Mouse (Mus musculus): ENCODE measurements around the gene Dcaf15. TPM values are rescaled to one million over a fixed set of nuclear protein-coding genes. Genes with fewer than 3 reads are reported as not detected.

Dcaf15 gene
- total and polyA plus RNA-seq, 3 experiments: 5.9 to 18.4 (median 7.6) TPM

- no peaks in the 10 kb centered on the region for H3K4me1 ChIP-seq (ENCODE audit: control insufficient read depth, insufficient read depth, low read length)
- 58% methylated on average over 17 of the region's 17 CpGs for WGBS
- intact Hi-C loops (cut with DNase I): no loop called here
- no peak overlapping the region for H3K4me3 ChIP-seq
- no peak overlapping the region for H3K9ac ChIP-seq (ENCODE audit: low read depth, low read length)
- H3K36me3 ChIP-seq (ENCODE audit: control insufficient read depth, insufficient read depth, low read length): no peaks in the 10 kb centered on the region
- H3K27ac ChIP-seq: no peak overlapping the region
- H3K27me3 ChIP-seq (ENCODE audit: control insufficient read depth, insufficient read depth, low read length): no peaks in the 10 kb centered on the region
- no peak for DNase-seq
- H3K79me2 ChIP-seq (replicated peaks; ENCODE audit: control insufficient read depth, insufficient read depth, low read length): no peaks in the 10 kb centered on the region
- TF ChIP-seq POLR2A (IDR thresholded peaks at IDR 0.05; ENCODE audit: insufficient read depth, low read depth, low read length) (no peak), CTCF (IDR thresholded peaks at IDR 0.05) (no peak), EP300 (IDR thresholded peaks at IDR 0.05; ENCODE audit: insufficient read depth, low read depth, low read length) (no peak)
Observed at GRCm38 (mm10) chr8:84127202-84127901, 22.8 kb upstream of the Dcaf15 start.

- TF ChIP-seq EP300 (IDR thresholded peaks at IDR 0.05; ENCODE audit: insufficient read depth, low read depth, low read length) (no peak), CTCF (IDR thresholded peaks at IDR 0.05) (no peak)
- H3K79me2 ChIP-seq (replicated peaks; ENCODE audit: control insufficient read depth, insufficient read depth, low read length): no peaks in the 10 kb centered on the region
- no peaks in the 10 kb centered on the region for H3K27me3 ChIP-seq (ENCODE audit: control insufficient read depth, insufficient read depth, low read length)
- 75% methylated on average over 2 of the region's 2 CpGs for WGBS
- no peak for DNase-seq
- H3K36me3 ChIP-seq (ENCODE audit: control insufficient read depth, insufficient read depth, low read length): no peaks in the 10 kb centered on the region
- intact Hi-C loops (cut with DNase I): no loop called here
- H3K9ac ChIP-seq (ENCODE audit: low read depth, low read length): no peak overlapping the region
- no peak overlapping the region for H3K4me3 ChIP-seq
- H3K27ac ChIP-seq: no peak overlapping the region
- H3K4me1 ChIP-seq (ENCODE audit: control insufficient read depth, insufficient read depth, low read length): no peaks in the 10 kb centered on the region
Observed at GRCm38 (mm10) chr8:84126742-84127141, 22.2 kb upstream of the Dcaf15 start.

- H3K9ac ChIP-seq (ENCODE audit: low read depth, low read length): no peak within 1 kb of the TSS
- H3K4me1 ChIP-seq (ENCODE audit: control insufficient read depth, insufficient read depth, low read length): no peaks in the 10 kb centered on the region
- WGBS: 51% methylated on average over 9 of the region's 9 CpGs
- H3K36me3 ChIP-seq (ENCODE audit: control insufficient read depth, insufficient read depth, low read length): no peaks in the 10 kb centered on the region
- no peak for DNase-seq
- intact Hi-C loops (cut with DNase I): no loop called here
- H3K27ac ChIP-seq: no peak within 1 kb of the TSS
- H3K79me2 ChIP-seq (replicated peaks; ENCODE audit: control insufficient read depth, insufficient read depth, low read length): no peaks in the 10 kb centered on the region
- TF ChIP-seq POLR2A (IDR thresholded peaks at IDR 0.05; ENCODE audit: insufficient read depth, low read depth, low read length) (no peak), CTCF (IDR thresholded peaks at IDR 0.05) (no peak), EP300 (IDR thresholded peaks at IDR 0.05; ENCODE audit: insufficient read depth, low read depth, low read length) (no peak)
- no peak within 1 kb of the TSS for H3K4me3 ChIP-seq
- no peaks in the 10 kb centered on the region for H3K27me3 ChIP-seq (ENCODE audit: control insufficient read depth, insufficient read depth, low read length)
Observed at GRCm38 (mm10) chr8:84125656-84126055, 21.1 kb upstream of the Dcaf15 start, which contains the start of gene Podnl1. Gene Podnl1 (plus strand): TSS chr8:84125989.

- Histone ChIP-seq H3K4me3 (no peak overlapping the region), H3K79me2 (replicated peaks; ENCODE audit: control insufficient read depth, insufficient read depth, low read length) (no peaks in the 10 kb centered on the region), H3K36me3 (ENCODE audit: control insufficient read depth, insufficient read depth, low read length) (no peaks in the 10 kb centered on the region), H3K27ac (no peak overlapping the region), H3K4me1 (ENCODE audit: control insufficient read depth, insufficient read depth, low read length) (no peaks in the 10 kb centered on the region), H3K9ac (ENCODE audit: low read depth, low read length) (no peak overlapping the region), H3K27me3 (ENCODE audit: control insufficient read depth, insufficient read depth, low read length) (no peaks in the 10 kb centered on the region)
- no peak for TF ChIP-seq EP300 (IDR thresholded peaks at IDR 0.05; ENCODE audit: insufficient read depth, low read depth, low read length)
- TF ChIP-seq CTCF (IDR thresholded peaks at IDR 0.05): no peak
- TF ChIP-seq POLR2A (IDR thresholded peaks at IDR 0.05; ENCODE audit: insufficient read depth, low read depth, low read length): no peak
- WGBS: 61% methylated on average over 3 of the region's 3 CpGs
- intact Hi-C loops (cut with DNase I): no loop called here
- DNase-seq: no peak
Observed at GRCm38 (mm10) chr8:84122151-84122550, 17.6 kb upstream of the Dcaf15 start.

- 88% methylated on average over 6 of the region's 6 CpGs for WGBS
- TF ChIP-seq POLR2A (IDR thresholded peaks at IDR 0.05; ENCODE audit: insufficient read depth, low read depth, low read length) (no peak), EP300 (IDR thresholded peaks at IDR 0.05; ENCODE audit: insufficient read depth, low read depth, low read length) (no peak), CTCF (IDR thresholded peaks at IDR 0.05) (no peak)
- Histone ChIP-seq H3K9ac (ENCODE audit: low read depth, low read length) (no peak overlapping the region), H3K36me3 (ENCODE audit: control insufficient read depth, insufficient read depth, low read length) (no peaks in the 10 kb centered on the region), H3K27ac (no peak overlapping the region), H3K4me1 (ENCODE audit: control insufficient read depth, insufficient read depth, low read length) (no peaks in the 10 kb centered on the region), H3K4me3 (no peak overlapping the region), H3K79me2 (replicated peaks; ENCODE audit: control insufficient read depth, insufficient read depth, low read length) (no peaks in the 10 kb centered on the region), H3K27me3 (ENCODE audit: control insufficient read depth, insufficient read depth, low read length) (no peaks in the 10 kb centered on the region)
- no peak for DNase-seq
- intact Hi-C loops (cut with DNase I): no loop called here
Observed at GRCm38 (mm10) chr8:84115646-84116045, 11.1 kb upstream of the Dcaf15 start.

- no peaks in the 10 kb centered on the region for H3K36me3 ChIP-seq (ENCODE audit: control insufficient read depth, insufficient read depth, low read length)
- 95% methylated on average over 3 of the region's 6 CpGs for WGBS
- no peak overlapping the region for H3K4me3 ChIP-seq
- H3K4me1 ChIP-seq (ENCODE audit: control insufficient read depth, insufficient read depth, low read length): peaks cover 5% of the 10 kb centered on the region
- H3K27ac ChIP-seq: no peak overlapping the region
- H3K27me3 ChIP-seq (ENCODE audit: control insufficient read depth, insufficient read depth, low read length): no peaks in the 10 kb centered on the region
- H3K79me2 ChIP-seq (replicated peaks; ENCODE audit: control insufficient read depth, insufficient read depth, low read length): peaks cover 1% of the 10 kb centered on the region; the same call in 1 of the 2 replicates
- DNase-seq: no peak
- TF ChIP-seq EP300 (IDR thresholded peaks at IDR 0.05; ENCODE audit: insufficient read depth, low read depth, low read length): no peak
- TF ChIP-seq CTCF (IDR thresholded peaks at IDR 0.05): no peak
- no peak for TF ChIP-seq POLR2A (IDR thresholded peaks at IDR 0.05; ENCODE audit: insufficient read depth, low read depth, low read length)
- H3K9ac ChIP-seq (ENCODE audit: low read depth, low read length): no peak overlapping the region
- intact Hi-C loops (cut with DNase I): no loop called here
Observed at GRCm38 (mm10) chr8:84106216-84107040, 1.9 kb upstream of the Dcaf15 start.
